ENCODE assay signal across 19 mouse cellular contexts in the genomic region with DNA sequence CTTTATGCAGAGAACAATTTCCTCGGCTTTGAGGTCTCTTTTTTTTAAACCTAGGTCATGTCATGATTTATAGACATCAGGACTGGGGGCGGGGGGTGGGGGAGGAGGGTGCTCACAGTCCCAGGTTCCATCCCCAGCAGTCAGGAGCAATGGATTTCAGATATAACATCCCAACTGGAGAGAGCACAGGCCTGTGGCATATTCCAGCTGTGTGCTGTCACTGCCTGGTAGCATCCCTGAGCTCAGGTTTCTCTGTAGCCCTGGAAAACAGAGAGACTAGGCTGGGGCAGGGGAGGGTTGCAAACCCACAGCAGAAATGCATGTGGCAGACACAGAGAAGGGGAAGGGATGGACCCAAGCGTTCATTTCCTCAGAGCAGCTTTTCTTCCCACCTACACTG. TPM values are rescaled to one million over a fixed set of nuclear protein-coding genes. Genes with fewer than 3 reads are reported as not detected.
"Had no signal": no experiment of that assay in that cellular context is flagged by ENCODE, and none has a peak within 500 bp of the region (broad histone marks: within the 10 kb centered on the region; RNA-seq: fewer than 3 reads in every experiment).

No protein-coding gene starts in this region.

- DNase-seq: lung, adult 18-20 months; lung, embryonic 14.5 days; lung, postnatal 10 days; lung, postnatal 4 days; right cerebral cortex, postnatal 14 days; thymus, adult 2 months; thymus, postnatal 25 days; thymus, postnatal 4 days had no signal

- H3K27me3 ChIP-seq: midbrain, embryonic 15.5 days; stomach, embryonic 15.5 days had no signal

- H3K4me3 ChIP-seq: midbrain, embryonic 13.5 days; midbrain, embryonic 15.5 days; neural tube, embryonic 12.5 days; stomach, embryonic 15.5 days had no signal

- H3K9me3 ChIP-seq: midbrain, embryonic 13.5 days; midbrain, embryonic 15.5 days; neural tube, embryonic 12.5 days; stomach, embryonic 15.5 days had no signal

- H3K4me2 ChIP-seq: lung, embryonic 14.5 days; midbrain, embryonic 11.5 days; midbrain, embryonic 13.5 days; midbrain, embryonic 15.5 days; neural tube, embryonic 12.5 days; stomach, embryonic 15.5 days had no signal

- H3K9ac ChIP-seq: lung, embryonic 14.5 days; midbrain, embryonic 13.5 days; midbrain, embryonic 15.5 days; neural tube, embryonic 12.5 days; stomach, embryonic 15.5 days had no signal

- ATAC-seq: midbrain, embryonic 13.5 days; midbrain, embryonic 15.5 days had no signal

- H3K36me3 ChIP-seq: midbrain, embryonic 13.5 days; midbrain, embryonic 15.5 days; neural tube, embryonic 12.5 days; stomach, embryonic 15.5 days had no signal

- H3K27ac ChIP-seq: midbrain, embryonic 13.5 days; midbrain, embryonic 15.5 days; neural tube, embryonic 12.5 days; stomach, embryonic 15.5 days; stomach, postnatal 0 days had no signal

RNA-seq across cellular contexts. Expression of gene Gm572, which starts 17.1 kb away (rescaled TPM):
- total RNA-seq: megakaryocyte-erythroid progenitor cell, adult 5-6 weeks; monocyte, adult 5-6 weeks had no signal
- polyA plus RNA-seq: lung, embryonic 14.5 days; lung, embryonic 16.5 days; midbrain, embryonic 11.5 days; midbrain, embryonic 13.5 days; midbrain, embryonic 15.5 days; midbrain, postnatal 0 days; neural tube, embryonic 12.5 days; neural tube, embryonic 14.5 days had no signal

RNA-seq across cellular contexts. Expression of gene Masp2, which starts 57.8 kb away (rescaled TPM):
- polyA plus RNA-seq: midbrain, postnatal 0 days had no signal
